Mouse (Mus musculus) thymus, postnatal 25 days (tissue): ENCODE measurements around the gene Psen1.

Source experiments
- DNase-seq: peaks from one replicate; pipeline ENCODE4 v3.0.0; 2022

Gene Psen1

GRCm38 (mm10) chr12:83726510-83727308, 38.8 kb downstream of the Psen1 start:
- DNase-seq = no peak

- DNase-seq = no peak
These were observed 44.3 kb downstream of the Psen1 start for GRCm38 (mm10) chr12:83732225-83732624.

- no peak for DNase-seq
These were observed 46.1 kb downstream of the Psen1 start for GRCm38 (mm10) chr12:83734047-83734446.

- DNase-seq = no peak
These were observed 48.3 kb downstream of the Psen1 start for GRCm38 (mm10) chr12:83736236-83736635.

- no peak for DNase-seq
These were observed 50.7 kb downstream of the Psen1 start for GRCm38 (mm10) chr12:83738651-83739050.

- DNase-seq = no peak
These were observed 53.8 kb downstream of the Psen1 start for GRCm38 (mm10) chr12:83741722-83742121.

GRCm38 (mm10) chr12:83742834-83743233, 54.9 kb downstream of the Psen1 start:
- no peak for DNase-seq

- no peak for DNase-seq
These were observed 55.8 kb downstream of the Psen1 start for GRCm38 (mm10) chr12:83743712-83744111.

GRCm38 (mm10) chr12:83749186-83749585, 61.2 kb downstream of the Psen1 start:
- no peak for DNase-seq

- DNase-seq = no peak
These were observed 64.5 kb downstream of the Psen1 start for GRCm38 (mm10) chr12:83752495-83752894.

- DNase-seq = no peak
These were observed 70.8 kb downstream of the Psen1 start for GRCm38 (mm10) chr12:83758735-83759134.

- DNase-seq = no peak
These were observed 72.2 kb downstream of the Psen1 start for GRCm38 (mm10) chr12:83760201-83760600.

- DNase-seq = no peak
These were observed 74.8 kb downstream of the Psen1 start for GRCm38 (mm10) chr12:83762706-83763105.

GRCm38 (mm10) chr12:83763311-83764043, 75.5 kb downstream of the Psen1 start, which contains the start of gene Papln:
Papln (plus strand) TSS chr12:83763634.
- DNase-seq = peak; percentile 18

- DNase-seq = no peak
These were observed 76.1 kb downstream of the Psen1 start for GRCm38 (mm10) chr12:83764044-83764365.

- no peak for DNase-seq
These were observed 76.6 kb downstream of the Psen1 start for GRCm38 (mm10) chr12:83764519-83764918.

GRCm38 (mm10) chr12:83765965-83766603, 78.1 kb downstream of the Psen1 start:
- DNase-seq = no peak

GRCm38 (mm10) chr12:83767833-83768232, 79.9 kb downstream of the Psen1 start:
- DNase-seq = no peak

- no peak for DNase-seq
These were observed 80.4 kb downstream of the Psen1 start for GRCm38 (mm10) chr12:83768235-83768899.

GRCm38 (mm10) chr12:83770418-83771256, 82.7 kb downstream of the Psen1 start:
- DNase-seq = peak; percentile 29

GRCm38 (mm10) chr12:83775621-83776020, 87.7 kb downstream of the Psen1 start:
- DNase-seq = no peak

- DNase-seq = no peak
These were observed 88.8 kb downstream of the Psen1 start for GRCm38 (mm10) chr12:83776766-83777165.
